Comparison of ENCODE assay signal across 14 mouse cellular contexts in the genomic region with DNA sequence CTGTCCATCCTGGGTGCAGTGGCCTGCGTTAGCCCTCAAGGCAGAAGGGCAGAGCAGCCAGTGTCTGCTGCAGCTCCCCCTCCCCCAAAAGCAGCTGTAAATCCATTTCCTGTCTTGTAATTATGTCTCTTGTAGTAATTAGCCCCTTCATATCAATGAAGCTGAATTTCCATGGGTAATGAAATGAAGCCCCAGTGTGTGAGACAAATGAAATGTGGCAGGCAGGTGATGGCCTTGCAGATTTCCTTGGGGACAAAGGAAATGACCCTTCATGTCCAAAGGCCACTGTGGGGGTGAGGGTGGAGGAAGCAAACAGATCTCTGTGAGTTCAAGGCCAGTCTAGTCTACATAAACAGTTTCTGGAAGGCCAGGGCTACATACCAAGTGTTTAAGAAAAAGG.
"Had no signal": no experiment of that assay in that cellular context is flagged by ENCODE, and none has a peak within 500 bp of the region (broad histone marks: within the 10 kb centered on the region; RNA-seq: fewer than 3 reads in every experiment).

No protein-coding gene starts in this region.

- H3K4me3 ChIP-seq: kidney, embryonic 15.5 days; left cerebral cortex, adult 2 months; limb, embryonic 15.5 days; midbrain, embryonic 10.5 days; myocyte; neural tube, embryonic 15.5 days had no signal

- H3K27ac ChIP-seq: kidney, embryonic 15.5 days; left cerebral cortex, adult 2 months; limb, embryonic 15.5 days; liver, embryonic 14.5 days; midbrain, embryonic 10.5 days; neural tube, embryonic 15.5 days had no signal

- H3K9me3 ChIP-seq: kidney, embryonic 15.5 days; limb, embryonic 15.5 days; midbrain, embryonic 10.5 days; neural tube, embryonic 15.5 days had no signal

- H3K9ac ChIP-seq: kidney, embryonic 15.5 days; limb, embryonic 15.5 days; liver, embryonic 14.5 days; neural tube, embryonic 15.5 days had no signal

- DNase-seq: kidney, adult 2 months; kidney, postnatal 14 days; lung, adult 18-20 months; midbrain, embryonic 14.5 days; right cerebral cortex, adult 18-20 months; right cerebral cortex, postnatal 25 days; thymus, postnatal 36 days had no signal

- H3K4me2 ChIP-seq: kidney, embryonic 15.5 days; limb, embryonic 15.5 days; neural tube, embryonic 15.5 days had no signal

- H3K27me3 ChIP-seq: kidney, embryonic 15.5 days; limb, embryonic 15.5 days; neural tube, embryonic 15.5 days had no signal
